ENCODE assay signal across 8 mouse cellular contexts in genomic region chr8:120569939-120570715, GRCm38 (mm10). TPM values are rescaled to one million over a fixed set of nuclear protein-coding genes. Genes with fewer than 3 reads are reported as not detected.
DNase-seq lines count a peak whose midpoint lies in the region; ATAC-seq and TF ChIP-seq lines count a peak whose summit lies in the region.

No protein-coding gene starts in this region.

- peaks cover 0 to 27% of the 10 kb centered on the region in 2 experiments; a peak in 2 of 4 replicates for H3K36me3 ChIP-seq in MEL (ENCODE audit: control insufficient read depth in 1 of 2, insufficient read depth in 2 of 2, low read length in 2 of 2)
- H3K36me3 ChIP-seq in intestine, embryonic 14.5 days (ENCODE audit: control insufficient read depth, insufficient read depth, low read length), result peaks cover 81% of the 10 kb centered on the region
- peaks cover 100% of the 10 kb centered on the region for H3K36me3 ChIP-seq in liver, embryonic 12.5 days

- H3K4me3 ChIP-seq in MEL (ENCODE audit: control insufficient read depth in 1 of 2, insufficient read depth in 1 of 2, low read depth in 2 of 2, low read length in 2 of 2), result no peak overlapping the region
- H3K4me3 ChIP-seq in intestine, embryonic 14.5 days (ENCODE audit: low read depth, low read length), result no peak overlapping the region
- no peak overlapping the region for H3K4me3 ChIP-seq in liver, embryonic 12.5 days

- no peak overlapping the region for H3K9ac ChIP-seq in MEL (ENCODE audit: control insufficient read depth, low read depth, low read length, poor library complexity, severe bottlenecking)
- H3K9ac ChIP-seq in intestine, embryonic 14.5 days (ENCODE audit: low read length), result no peak overlapping the region
- no peak overlapping the region for H3K9ac ChIP-seq in liver, embryonic 12.5 days

- H3K27me3 ChIP-seq in MEL (ENCODE audit: control insufficient read depth in 1 of 2, insufficient read depth in 2 of 2, low read length in 2 of 2), result no peaks in the 10 kb centered on the region
- no peaks in the 10 kb centered on the region for H3K27me3 ChIP-seq in intestine, embryonic 14.5 days (replicated peaks; ENCODE audit: control insufficient read depth, insufficient read depth, low read length)
- H3K27me3 ChIP-seq in liver, embryonic 12.5 days (replicated peaks), result no peaks in the 10 kb centered on the region

- no peak for ATAC-seq in intestine, embryonic 14.5 days (replicated peaks; ENCODE audit: low FRiP score, low TSS enrichment, low read depth)
- 0 out of 2 replicates have a peak, but pooled peaks have one; percentile 8 for ATAC-seq in liver, embryonic 12.5 days
- peak; percentile 48 for ATAC-seq in neutrophil, adult 5-6 weeks (ENCODE audit: extremely low read depth, insufficient number of reproducible peaks, low FRiP score, poor library complexity, severe bottlenecking)

- H3K9me3 ChIP-seq in MEL (replicated peaks; ENCODE audit: insufficient read depth, low read length), result no peaks in the 10 kb centered on the region
- no peaks in the 10 kb centered on the region for H3K9me3 ChIP-seq in intestine, embryonic 14.5 days (ENCODE audit: control insufficient read depth, low read length)
- no peaks in the 10 kb centered on the region for H3K9me3 ChIP-seq in liver, embryonic 12.5 days (replicated peaks)

- DNase-seq in 3134 (ENCODE audit: extremely low read depth, insufficient read length, low spot score) (peak; percentile 57), MEL (ENCODE audit: low read depth, low spot score) (peak; percentile 74)
- peak; percentile 75 for DNase-seq in cerebellum, adult 9-11 months
- peak; percentile 69 for DNase-seq in gastrocnemius, adult 18-20 months (ENCODE audit: low spot score)
- DNase-seq in intestine, embryonic 14.5 days (ENCODE audit: low spot score), result peak; percentile 96
- DNase-seq in thymus, postnatal 14 days, result peak; percentile 84

- peak; percentile 30 for TF ChIP-seq RAD21 in MEL (IDR thresholded peaks at IDR 0.05; ENCODE audit: low read depth, low read length)

- no peaks in the 10 kb centered on the region; the same call in 1 of the 2 replicates for H3K79me2 ChIP-seq in MEL (ENCODE audit: control insufficient read depth, insufficient read depth, low read length, poor library complexity)

- peak; percentile 76 to 97 (median 90) for TF ChIP-seq CTCF in MEL (IDR thresholded peaks at IDR 0.05 in 2 of 3, conservative IDR thresholded peaks at IDR 0.05 in 1 of 3; ENCODE audit: control insufficient read depth in 1 of 3, insufficient read depth in 1 of 3, low read depth in 2 of 3, low read length in 3 of 3, poor library complexity in 1 of 3, severe bottlenecking in 1 of 3)

- H3K27ac ChIP-seq in MEL (ENCODE audit: control insufficient read depth, low read depth, low read length), result no peak overlapping the region
- H3K27ac ChIP-seq in intestine, embryonic 14.5 days (ENCODE audit: low read depth), result no peak overlapping the region
- H3K27ac ChIP-seq in liver, embryonic 12.5 days, result peak overlapping the region; percentile 27

- H3K4me2 ChIP-seq in intestine, embryonic 14.5 days (ENCODE audit: low read length), result no peak overlapping the region
- H3K4me2 ChIP-seq in liver, embryonic 12.5 days, result no peak overlapping the region

- TF ChIP-seq POLR2A in MEL (IDR thresholded peaks at IDR 0.05; ENCODE audit: control insufficient read depth in 1 of 2, insufficient read depth in 1 of 2, low read depth in 1 of 2, low read length in 2 of 2, poor library complexity in 1 of 2), result no peak; a peak in 1 of 4 replicates

- no peak for TF ChIP-seq EP300 in MEL (IDR thresholded peaks at IDR 0.05; ENCODE audit: low read depth in 1 of 2, low read length in 2 of 2)

- WGBS in intestine, embryonic 14.5 days, result 54% methylated on average over 13 of the region's 13 CpGs
- WGBS in liver, embryonic 12.5 days (ENCODE audit: insufficient replicate concordance), result 63% methylated on average over 13 of the region's 13 CpGs

- H3K4me1 ChIP-seq in MEL (ENCODE audit: control insufficient read depth in 1 of 2, insufficient read depth in 2 of 2, low read length in 2 of 2), result no peaks in the 10 kb centered on the region
- H3K4me1 ChIP-seq in intestine, embryonic 14.5 days (replicated peaks; ENCODE audit: control insufficient read depth, insufficient read depth, low read length), result peaks cover 12% of the 10 kb centered on the region
- peaks cover 32% of the 10 kb centered on the region for H3K4me1 ChIP-seq in liver, embryonic 12.5 days

TF ChIP-seq in MEL, 35 proteins besides CTCF, POLR2A, EP300 and RAD21:
- TF ChIP-seq POLR2AphosphoS5 (IDR thresholded peaks at IDR 0.05; ENCODE audit: borderline replicate concordance, low read depth, low read length), result no peak
- no peak for TF ChIP-seq MAFK (IDR thresholded peaks at IDR 0.05; ENCODE audit: borderline replicate concordance, low read depth, low read length)
- TF ChIP-seq UBTF (IDR thresholded peaks at IDR 0.05; ENCODE audit: borderline replicate concordance, insufficient read depth, low read depth, low read length), result no peak
- TF ChIP-seq ELF1 (IDR thresholded peaks at IDR 0.05; ENCODE audit: low read depth, low read length), result 0 out of 2 replicates have a peak, but pooled peaks have one; percentile 32
- TF ChIP-seq TBP (IDR thresholded peaks at IDR 0.05; ENCODE audit: low read depth, low read length), result no peak
- TF ChIP-seq TCF12 (IDR thresholded peaks at IDR 0.05; ENCODE audit: low read depth, low read length), result no peak
- no peak for TF ChIP-seq JUND (IDR thresholded peaks at IDR 0.05; ENCODE audit: low read depth, low read length)
- no peak for TF ChIP-seq GATA1 (IDR thresholded peaks at IDR 0.05; ENCODE audit: low read depth, low read length)
- TF ChIP-seq MAX (IDR thresholded peaks at IDR 0.05; ENCODE audit: low read length), result no peak
- TF ChIP-seq ZC3H11A (IDR thresholded peaks at IDR 0.05; ENCODE audit: low read depth, low read length), result 0 out of 2 replicates have a peak, but pooled peaks have one; percentile 18
- TF ChIP-seq USF2 (IDR thresholded peaks at IDR 0.05; ENCODE audit: borderline replicate concordance in 1 of 2, insufficient read depth in 1 of 2, low read depth in 1 of 2, low read length in 2 of 2), result no peak
- TF ChIP-seq MXI1 (IDR thresholded peaks at IDR 0.05; ENCODE audit: low read depth, low read length), result no peak
- no peak for TF ChIP-seq GABPA (IDR thresholded peaks at IDR 0.05; ENCODE audit: low read depth, low read length)
- peak; percentile 39; the same call in 1 of the 2 replicates for TF ChIP-seq SIN3A (IDR thresholded peaks at IDR 0.05; ENCODE audit: low read length)
- TF ChIP-seq USF1 (IDR thresholded peaks at IDR 0.05; ENCODE audit: low read depth, low read length), result no peak
- TF ChIP-seq ZMIZ1 (IDR thresholded peaks at IDR 0.05; ENCODE audit: low read depth, low read length), result no peak
- TF ChIP-seq SMC3 (IDR thresholded peaks at IDR 0.05; ENCODE audit: low read depth, low read length), result peak; percentile 67
- no peak for TF ChIP-seq CHD2 (IDR thresholded peaks at IDR 0.05; ENCODE audit: low read length)
- no peak for TF ChIP-seq MAZ (IDR thresholded peaks at IDR 0.05; ENCODE audit: low read depth, low read length)
- TF ChIP-seq KAT2A (conservative IDR thresholded peaks at IDR 0.05; ENCODE audit: low read depth, low read length), result no peak
- TF ChIP-seq HCFC1 (IDR thresholded peaks at IDR 0.05; ENCODE audit: low read depth, low read length), result no peak
- TF ChIP-seq NELFE (IDR thresholded peaks at IDR 0.05; ENCODE audit: low read depth, low read length), result no peak
- TF ChIP-seq POLR2AphosphoS2 (IDR thresholded peaks at IDR 0.05; ENCODE audit: low read length), result 0 out of 2 replicates have a peak, but pooled peaks have one; percentile 14
- no peak for TF ChIP-seq ETS1 (IDR thresholded peaks at IDR 0.05; ENCODE audit: low read depth, low read length)
- no peak for TF ChIP-seq E2F4 (IDR thresholded peaks at IDR 0.05; ENCODE audit: borderline replicate concordance, low read depth, low read length)
- no peak for TF ChIP-seq NRF1 (IDR thresholded peaks at IDR 0.05; ENCODE audit: insufficient read depth, low read depth, low read length, poor library complexity, severe bottlenecking)
- TF ChIP-seq TAL1 (IDR thresholded peaks at IDR 0.05; ENCODE audit: low read length), result no peak
TF ChIP-seq in MEL: peak in this region for 5.

RNA-seq across cellular contexts. Expression of gene Gins2, which starts 19.0 kb away (rescaled TPM):
- 46.1 and 49.3 TPM in 2 replicates for total RNA-seq in MEL (2012; rRNA removed)
- 100 to 1,000 TPM in 1 of 2 experiments, 10 to 100 TPM in 1; 39.6 to 150 TPM for polyA plus RNA-seq in MEL (2012; ENCODE audit: insufficient read depth in 1 of 2, insufficient read length in 2 of 2, low read depth in 1 of 2, low replicate concordance in 2 of 2, missing spikeins in 1 of 2)
- total RNA-seq in gastrocnemius, adult 18-20 months (2021), result under 1 TPM in 1 of 2 experiments, not detected in 1; 0.80 TPM
- 121 and 122 TPM in 2 replicates for polyA plus RNA-seq in intestine, embryonic 14.5 days (2014; fragmentation: Nextera tagmentation; extraction: Ambion mirVana)
- polyA plus RNA-seq in liver, embryonic 12.5 days (2016; fragmentation: Nextera tagmentation; extraction: Ambion mirVana), result 77.5 and 81.2 TPM in 2 replicates
- 0.70 and 0.86 TPM in 2 replicates for total RNA-seq in neutrophil, adult 5-6 weeks (2017)

Comparison
In these comparisons a context has a peak if more than half of its experiments do, and no peak if none do; other contexts are left out.
1. RNA of gene Gins2, which starts 19.0 kb away (total RNA-seq): 46.1 to 49.3 TPM in MEL; 0.80 TPM in gastrocnemius, adult 18-20 months and 0.70 to 0.86 TPM in neutrophil, adult 5-6 weeks; every median in the first group is over 10 times any median in the second.
2. Peak in every context shown above with its lines, with median percentiles within 50 percentile points of each other: DNase-seq.